Comparison of ENCODE assay signal across 15 mouse cellular contexts in genomic region chr11:110985949-110986348, GRCm38 (mm10). TPM values are rescaled to one million over a fixed set of nuclear protein-coding genes. Genes with fewer than 3 reads are reported as not detected.
DNase-seq lines count a peak whose midpoint lies in the region; ATAC-seq lines count a peak whose summit lies in the region.
"Had no signal": no experiment of that assay in that cellular context is flagged by ENCODE, and none has a peak within 500 bp of the region (broad histone marks: within the 10 kb centered on the region; RNA-seq: fewer than 3 reads in every experiment).

No protein-coding gene starts in this region.

- H3K4me1 ChIP-seq in heart, embryonic 10.5 days: peaks cover 6% of the 10 kb centered on the region; the same call in 1 of the 2 replicates
- H3K4me1 ChIP-seq in embryonic facial prominence, embryonic 14.5 days (ENCODE audit: control insufficient read depth, insufficient read depth, low read length): no peaks in the 10 kb centered on the region
- H3K4me1 ChIP-seq: midbrain, embryonic 13.5 days had no signal

- H3K27ac ChIP-seq in heart, embryonic 10.5 days: no peak overlapping the region
- H3K27ac ChIP-seq in embryonic facial prominence, embryonic 14.5 days (replicated peaks; ENCODE audit: low read depth, low read length): no peak overlapping the region
- H3K27ac ChIP-seq: liver, embryonic 14.5 days; midbrain, embryonic 13.5 days had no signal

- DNase-seq in heart, adult 18-20 months: peak; percentile 5 to 13
- no peak for DNase-seq in heart, embryonic 10.5 days (ENCODE audit: low spot score)
- peak; percentile 3 for DNase-seq in ovary, postnatal 36 days (ENCODE audit: low spot score)
- no peak for DNase-seq in ovary, postnatal 10 days (ENCODE audit: low spot score)
- DNase-seq in embryonic facial prominence, embryonic 14.5 days (ENCODE audit: low spot score): peak; percentile 38
- peak; percentile 14 for DNase-seq in mesoderm, embryonic 11.5 days (ENCODE audit: low read depth, low spot score)
- DNase-seq in right cerebral cortex, adult 2 months (ENCODE audit: low spot score in 2 of 2): no peak
- DNase-seq: cerebellum, postnatal 25 days; gastrocnemius, postnatal 10 days; thymus, postnatal 4 days had no signal

- no peaks in the 10 kb centered on the region for H3K9me3 ChIP-seq in heart, embryonic 10.5 days
- H3K9me3 ChIP-seq in embryonic facial prominence, embryonic 14.5 days (ENCODE audit: control insufficient read depth, low read length): no peaks in the 10 kb centered on the region
- H3K9me3 ChIP-seq: midbrain, embryonic 13.5 days had no signal

- WGBS in heart, embryonic 10.5 days: 43% methylated on average over 3 of the region's 3 CpGs
- WGBS in embryonic facial prominence, embryonic 14.5 days: 24% methylated on average over 3 of the region's 3 CpGs

- ATAC-seq in embryonic facial prominence, embryonic 14.5 days (ENCODE audit: low read depth): peak; percentile 55; the same call in 1 of the 2 replicates
- no peak for ATAC-seq in granulocyte monocyte progenitor cell, adult 5-6 weeks (replicated peaks; ENCODE audit: poor library complexity, severe bottlenecking)
- ATAC-seq: midbrain, embryonic 13.5 days had no signal

- no peak overlapping the region for H3K4me2 ChIP-seq in embryonic facial prominence, embryonic 14.5 days (ENCODE audit: low read depth, low read length)
- H3K4me2 ChIP-seq: midbrain, embryonic 13.5 days had no signal

- H3K36me3 ChIP-seq in heart, embryonic 10.5 days: no peaks in the 10 kb centered on the region
- no peaks in the 10 kb centered on the region for H3K36me3 ChIP-seq in embryonic facial prominence, embryonic 14.5 days (ENCODE audit: control insufficient read depth, insufficient read depth, low read length)
- H3K36me3 ChIP-seq: midbrain, embryonic 13.5 days had no signal

- H3K27me3 ChIP-seq in heart, embryonic 10.5 days (ENCODE audit: insufficient read depth, poor library complexity, severe bottlenecking): no peaks in the 10 kb centered on the region
- H3K27me3 ChIP-seq in embryonic facial prominence, embryonic 14.5 days (replicated peaks; ENCODE audit: control insufficient read depth, insufficient read depth, low read length): no peaks in the 10 kb centered on the region
- H3K27me3 ChIP-seq: midbrain, embryonic 13.5 days had no signal

- H3K9ac ChIP-seq in embryonic facial prominence, embryonic 14.5 days (ENCODE audit: low read depth, low read length): no peak overlapping the region
- H3K9ac ChIP-seq: liver, embryonic 14.5 days; midbrain, embryonic 13.5 days had no signal

- H3K4me3 ChIP-seq in heart, embryonic 10.5 days: no peak overlapping the region
- H3K4me3 ChIP-seq in embryonic facial prominence, embryonic 14.5 days (ENCODE audit: low read depth, low read length): no peak overlapping the region
- H3K4me3 ChIP-seq: midbrain, embryonic 13.5 days had no signal

RNA-seq across cellular contexts. Expression of gene Kcnj16, which starts 18.1 kb away (rescaled TPM):
- total RNA-seq in heart, adult 18-20 months (2021): under 1 TPM in 1 of 2 experiments, not detected in 1; 0.72 TPM
- 0.04 and 0.05 TPM in 2 replicates for polyA plus RNA-seq in heart, embryonic 10.5 days (2016; fragmentation: Nextera tagmentation; extraction: Ambion mirVana)
- 0.18 and 0.22 TPM in 2 replicates for polyA plus RNA-seq in embryonic facial prominence, embryonic 14.5 days (2014; fragmentation: Nextera tagmentation; extraction: Ambion mirVana)
- total RNA-seq in granulocyte monocyte progenitor cell, adult 5-6 weeks (2014; fragmentation: Nextera tagmentation): not detected in 2 replicates
- total RNA-seq in granulocyte monocyte progenitor cell, adult 5-6 weeks (2017): not detected in 2 replicates
- total RNA-seq: hematopoietic stem cell, adult 5-6 weeks had no signal
- polyA plus RNA-seq: C2C12 had no signal

Comparison
In these comparisons a context has a peak if more than half of its experiments do, and no peak if none do; other contexts are left out.
1. DNase-seq: peak in heart, adult 18-20 months (2 of 2), ovary, postnatal 36 days (single experiment), embryonic facial prominence, embryonic 14.5 days (single experiment) and mesoderm, embryonic 11.5 days (single experiment); none in heart, embryonic 10.5 days (single experiment), ovary, postnatal 10 days (single experiment) and right cerebral cortex, adult 2 months (0 of 2).